Comparison of ENCODE assay signal across 39 mouse cellular contexts in the genomic region with DNA sequence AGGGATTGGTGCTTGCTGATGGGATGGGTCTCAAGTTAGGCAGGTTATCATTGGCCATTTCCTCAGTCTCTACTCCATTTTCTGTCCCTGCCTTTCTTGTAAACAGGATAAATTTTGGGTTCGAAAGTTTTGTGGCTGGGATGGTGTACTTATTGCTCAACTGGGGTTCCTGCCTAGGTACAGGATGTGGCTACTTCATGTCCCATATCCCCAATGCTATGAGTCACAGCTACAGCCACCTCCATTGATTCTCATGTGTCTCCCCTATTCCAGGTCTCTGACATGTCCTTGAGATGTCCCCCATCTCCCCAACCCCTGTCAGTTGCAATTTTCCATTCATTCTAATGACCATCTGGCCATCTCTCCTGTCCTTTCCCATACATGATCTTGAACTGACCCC. TPM values are rescaled to one million over a fixed set of nuclear protein-coding genes. Genes with fewer than 3 reads are reported as not detected.
"Had no signal": no experiment of that assay in that cellular context is flagged by ENCODE, and none has a peak within 500 bp of the region (broad histone marks: within the 10 kb centered on the region; RNA-seq: fewer than 3 reads in every experiment).

No protein-coding gene starts in this region.

- H3K4me1 ChIP-seq: heart, embryonic 10.5 days; heart, embryonic 12.5 days; hindbrain, embryonic 10.5 days; hindbrain, embryonic 13.5 days; hindbrain, embryonic 15.5 days; limb, embryonic 10.5 days; limb, embryonic 12.5 days; liver, embryonic 13.5 days had no signal

- H3K27me3 ChIP-seq: heart, embryonic 12.5 days; hindbrain, embryonic 13.5 days; hindbrain, embryonic 15.5 days; limb, embryonic 12.5 days; liver, embryonic 13.5 days had no signal

- H3K27ac ChIP-seq: heart, embryonic 10.5 days; hindbrain, embryonic 10.5 days; hindbrain, embryonic 13.5 days; hindbrain, embryonic 15.5 days; hindbrain, postnatal 0 days; layer of hippocampus, adult 2 months; left cerebral cortex, adult 2 months; limb, embryonic 10.5 days; limb, embryonic 12.5 days; liver, embryonic 13.5 days had no signal

- H3K9ac ChIP-seq: heart, embryonic 12.5 days; hindbrain, embryonic 13.5 days; hindbrain, embryonic 15.5 days; limb, embryonic 12.5 days; liver, embryonic 13.5 days had no signal

- H3K9me3 ChIP-seq: heart, embryonic 10.5 days; hindbrain, embryonic 15.5 days; limb, embryonic 10.5 days; liver, embryonic 13.5 days had no signal

- DNase-seq: gastrocnemius, postnatal 14 days; gastrocnemius, postnatal 36 days; heart, adult 18-20 months; heart, postnatal 10 days; heart, postnatal 4 days; kidney, adult 11 months; kidney, adult 8-10 months; kidney, postnatal 10 days; kidney, postnatal 25 days; kidney, postnatal 4 days; liver; liver, embryonic 13.5 days had no signal

- ATAC-seq: hindbrain, postnatal 0 days; intestine, embryonic 16.5 days had no signal

- H3K4me3 ChIP-seq: heart, embryonic 10.5 days; heart, embryonic 12.5 days; hindbrain, embryonic 10.5 days; hindbrain, embryonic 13.5 days; hindbrain, embryonic 15.5 days; layer of hippocampus, adult 2 months; left cerebral cortex, adult 2 months; limb, embryonic 10.5 days; limb, embryonic 12.5 days; liver, embryonic 13.5 days had no signal

- H3K36me3 ChIP-seq: heart, embryonic 10.5 days; heart, embryonic 12.5 days; hindbrain, embryonic 10.5 days; hindbrain, embryonic 13.5 days; hindbrain, embryonic 15.5 days; limb, embryonic 10.5 days; limb, embryonic 12.5 days; liver, embryonic 13.5 days had no signal

- H3K4me2 ChIP-seq: heart, embryonic 12.5 days; hindbrain, embryonic 13.5 days; hindbrain, embryonic 15.5 days; limb, embryonic 12.5 days; liver, embryonic 11.5 days; liver, embryonic 13.5 days had no signal

RNA-seq across cellular contexts. Expression of gene Olfr694, which starts 5.3 kb away (rescaled TPM):
- total RNA-seq: gastrocnemius, adult 18-20 months; gastrocnemius, adult 8-10 months; gastrocnemius, postnatal 14 days; gastrocnemius, postnatal 36 days; heart, adult 18-20 months; heart, adult 8-10 months; heart, postnatal 10 days; heart, postnatal 25 days; heart, postnatal 4 days; hindbrain, postnatal 0 days; layer of hippocampus, adult 2 months; layer of hippocampus, postnatal 10 days; layer of hippocampus, postnatal 25 days; left cerebral cortex, adult 2 months; left cerebral cortex, postnatal 14 days; left cerebral cortex, postnatal 36 days had no signal
- polyA plus RNA-seq: gonadal fat pad, adult 2 months; heart, embryonic 10.5 days; heart, embryonic 12.5 days; heart, embryonic 14.5 days; heart, embryonic 16.5 days; hindbrain, embryonic 10.5 days; hindbrain, embryonic 13.5 days; hindbrain, embryonic 15.5 days; hindbrain, postnatal 0 days; intestine, embryonic 14.5 days; intestine, embryonic 16.5 days; kidney, embryonic 14.5 days; kidney, embryonic 16.5 days; limb, embryonic 10.5 days; limb, embryonic 12.5 days; limb, embryonic 14.5 days; liver, embryonic 11.5 days; liver, embryonic 13.5 days had no signal

RNA-seq across cellular contexts. Expression of gene Olfr693, which starts 16.5 kb away (rescaled TPM):
- total RNA-seq: gastrocnemius, adult 18-20 months; gastrocnemius, adult 8-10 months; gastrocnemius, postnatal 14 days; gastrocnemius, postnatal 36 days; heart, adult 18-20 months; heart, adult 8-10 months; heart, postnatal 10 days; heart, postnatal 25 days; heart, postnatal 4 days; layer of hippocampus, adult 2 months; layer of hippocampus, postnatal 10 days; layer of hippocampus, postnatal 25 days; left cerebral cortex, adult 2 months; left cerebral cortex, postnatal 14 days; left cerebral cortex, postnatal 36 days had no signal
- polyA plus RNA-seq: gonadal fat pad, adult 2 months; heart, embryonic 10.5 days; heart, embryonic 12.5 days; heart, embryonic 14.5 days; heart, embryonic 16.5 days; hindbrain, embryonic 10.5 days; hindbrain, embryonic 13.5 days; hindbrain, embryonic 15.5 days; hindbrain, postnatal 0 days; intestine, embryonic 14.5 days; intestine, embryonic 16.5 days; kidney, embryonic 14.5 days; kidney, embryonic 16.5 days; limb, embryonic 10.5 days; limb, embryonic 12.5 days; limb, embryonic 14.5 days; liver, embryonic 11.5 days; liver, embryonic 13.5 days had no signal

RNA-seq across cellular contexts. Expression of gene Olfr695, which starts 19.3 kb away (rescaled TPM):
- total RNA-seq: gastrocnemius, adult 18-20 months; gastrocnemius, adult 8-10 months; gastrocnemius, postnatal 14 days; gastrocnemius, postnatal 36 days; heart, adult 18-20 months; heart, adult 8-10 months; heart, postnatal 10 days; heart, postnatal 25 days; heart, postnatal 4 days; hindbrain, postnatal 0 days; layer of hippocampus, adult 2 months; layer of hippocampus, postnatal 10 days; layer of hippocampus, postnatal 25 days; left cerebral cortex, adult 2 months; left cerebral cortex, postnatal 14 days; left cerebral cortex, postnatal 36 days had no signal
- polyA plus RNA-seq: gonadal fat pad, adult 2 months; heart, embryonic 10.5 days; heart, embryonic 12.5 days; heart, embryonic 14.5 days; heart, embryonic 16.5 days; hindbrain, embryonic 10.5 days; hindbrain, embryonic 13.5 days; hindbrain, embryonic 15.5 days; hindbrain, postnatal 0 days; intestine, embryonic 14.5 days; intestine, embryonic 16.5 days; kidney, embryonic 14.5 days; kidney, embryonic 16.5 days; limb, embryonic 10.5 days; limb, embryonic 12.5 days; limb, embryonic 14.5 days; liver, embryonic 11.5 days; liver, embryonic 13.5 days had no signal

RNA-seq across cellular contexts. Expression of gene Olfr697, which starts 45.4 kb away (rescaled TPM):
- total RNA-seq: gastrocnemius, adult 18-20 months; gastrocnemius, adult 8-10 months; gastrocnemius, postnatal 14 days; gastrocnemius, postnatal 36 days; heart, adult 18-20 months; heart, adult 8-10 months; heart, postnatal 10 days; heart, postnatal 25 days; heart, postnatal 4 days; hindbrain, postnatal 0 days; layer of hippocampus, adult 2 months; layer of hippocampus, postnatal 10 days; layer of hippocampus, postnatal 25 days; left cerebral cortex, adult 2 months; left cerebral cortex, postnatal 14 days; left cerebral cortex, postnatal 36 days had no signal
- polyA plus RNA-seq: gonadal fat pad, adult 2 months; heart, embryonic 10.5 days; heart, embryonic 12.5 days; heart, embryonic 14.5 days; heart, embryonic 16.5 days; hindbrain, embryonic 10.5 days; hindbrain, embryonic 13.5 days; hindbrain, embryonic 15.5 days; hindbrain, postnatal 0 days; intestine, embryonic 14.5 days; intestine, embryonic 16.5 days; kidney, embryonic 14.5 days; kidney, embryonic 16.5 days; limb, embryonic 10.5 days; limb, embryonic 12.5 days; limb, embryonic 14.5 days; liver, embryonic 11.5 days; liver, embryonic 13.5 days had no signal

RNA-seq across cellular contexts. Expression of gene Olfr698, which starts 58.3 kb away (rescaled TPM):
- total RNA-seq: gastrocnemius, adult 18-20 months; gastrocnemius, adult 8-10 months; gastrocnemius, postnatal 14 days; gastrocnemius, postnatal 36 days; heart, adult 18-20 months; heart, adult 8-10 months; heart, postnatal 10 days; heart, postnatal 25 days; heart, postnatal 4 days; hindbrain, postnatal 0 days; layer of hippocampus, adult 2 months; layer of hippocampus, postnatal 10 days; layer of hippocampus, postnatal 25 days; left cerebral cortex, adult 2 months; left cerebral cortex, postnatal 14 days; left cerebral cortex, postnatal 36 days had no signal
- polyA plus RNA-seq: gonadal fat pad, adult 2 months; heart, embryonic 10.5 days; heart, embryonic 12.5 days; heart, embryonic 14.5 days; heart, embryonic 16.5 days; hindbrain, embryonic 10.5 days; hindbrain, embryonic 13.5 days; hindbrain, embryonic 15.5 days; hindbrain, postnatal 0 days; intestine, embryonic 14.5 days; intestine, embryonic 16.5 days; kidney, embryonic 14.5 days; kidney, embryonic 16.5 days; limb, embryonic 10.5 days; limb, embryonic 12.5 days; limb, embryonic 14.5 days; liver, embryonic 11.5 days; liver, embryonic 13.5 days had no signal
